Mouse (Mus musculus) spleen, embryonic (tissue): Measurements from ENCODE around the gene Map2.

ENCODE experiments used
- CTCF ChIA-PET: fragments of 350-600 bp; sonication (Branson Sonifier 250); formaldehyde crosslinking; loops from one replicate; lab custom pipeline; 2022; lab: Charles Lee

Gene Map2

GRCm38 (mm10) chr1:66388561-66388960, 213.5 kb downstream of the Map2 start:
- CTCF ChIA-PET: no interaction called here

GRCm38 (mm10) chr1:66394944-66395637, 220.0 kb downstream of the Map2 start:
- CTCF ChIA-PET: no interaction called here

- CTCF ChIA-PET: no interaction called here
Measured at GRCm38 (mm10) chr1:66395826-66396225, 220.8 kb downstream of the Map2 start.

- CTCF ChIA-PET: no interaction called here
Measured at GRCm38 (mm10) chr1:66401902-66402301, 226.8 kb downstream of the Map2 start.

- CTCF ChIA-PET: no interaction called here
Measured at GRCm38 (mm10) chr1:66407270-66407967, 232.3 kb downstream of the Map2 start.

GRCm38 (mm10) chr1:66418360-66418759, 243.3 kb downstream of the Map2 start:
- CTCF ChIA-PET: no interaction called here

- CTCF ChIA-PET: no interaction called here
Measured at GRCm38 (mm10) chr1:66426073-66426472, 251.0 kb downstream of the Map2 start.

GRCm38 (mm10) chr1:66430962-66431361, 255.9 kb downstream of the Map2 start:
- CTCF ChIA-PET: no interaction called here

GRCm38 (mm10) chr1:66431472-66431871, 256.4 kb downstream of the Map2 start:
- CTCF ChIA-PET: no interaction called here

- CTCF ChIA-PET: no interaction called here
Measured at GRCm38 (mm10) chr1:66438069-66438468, 263.0 kb downstream of the Map2 start.

GRCm38 (mm10) chr1:66442922-66443321, 267.8 kb downstream of the Map2 start:
- CTCF ChIA-PET: no interaction called here

- CTCF ChIA-PET: no interaction called here
Measured at GRCm38 (mm10) chr1:66449471-66449870, 274.4 kb downstream of the Map2 start.

GRCm38 (mm10) chr1:66456580-66456979, 281.5 kb downstream of the Map2 start:
- CTCF ChIA-PET: no interaction called here

GRCm38 (mm10) chr1:66457747-66458146, 282.7 kb downstream of the Map2 start:
- CTCF ChIA-PET: no interaction called here

- CTCF ChIA-PET: no interaction called here
Measured at GRCm38 (mm10) chr1:66459394-66459793, 284.3 kb downstream of the Map2 start.

GRCm38 (mm10) chr1:66460850-66461249, 285.8 kb downstream of the Map2 start:
- CTCF ChIA-PET: no interaction called here

- CTCF ChIA-PET: no interaction called here
Measured at GRCm38 (mm10) chr1:66467821-66468703, 293.0 kb downstream of the Map2 start, which contains the start of gene Unc80. Unc80 (plus strand) TSS chr1:66468367.

GRCm38 (mm10) chr1:66468704-66469020, 293.6 kb downstream of the Map2 start:
- CTCF ChIA-PET: no interaction called here

- CTCF ChIA-PET: no interaction called here
Measured at GRCm38 (mm10) chr1:66482751-66483150, 307.7 kb downstream of the Map2 start.
